Mouse (Mus musculus) layer of hippocampus, postnatal 10 days (tissue): ENCODE results near the gene Kcnh1. TPM values are rescaled to one million over a fixed set of nuclear protein-coding genes. Genes with fewer than 3 reads are reported as not detected.
A peak's percentile ranks its signal among the peaks of the same experiment; 100 is the strongest.

Source experiments
- DNase-seq, 2 experiments: peaks; one replicate each; pipeline ENCODE4 v3.0.0; 2021; ENCODE audit warnings: low spot score in 2 of 2
- total RNA-seq, 2 experiments: library from RNA; stranded (reverse); gene quantifications; 2 replicates each; pipeline ENCODE4 v1.2.3; 2021

The Kcnh1 gene
- total RNA-seq, 2 experiments from 2014 or later = 15.3 to 16.2 TPM

- DNase-seq = peak in 1 of 2 experiments; percentile 17
Measured at GRCm38 (mm10) chr1:192520836-192521435, 330.4 kb downstream of the Kcnh1 start.

DNA sequence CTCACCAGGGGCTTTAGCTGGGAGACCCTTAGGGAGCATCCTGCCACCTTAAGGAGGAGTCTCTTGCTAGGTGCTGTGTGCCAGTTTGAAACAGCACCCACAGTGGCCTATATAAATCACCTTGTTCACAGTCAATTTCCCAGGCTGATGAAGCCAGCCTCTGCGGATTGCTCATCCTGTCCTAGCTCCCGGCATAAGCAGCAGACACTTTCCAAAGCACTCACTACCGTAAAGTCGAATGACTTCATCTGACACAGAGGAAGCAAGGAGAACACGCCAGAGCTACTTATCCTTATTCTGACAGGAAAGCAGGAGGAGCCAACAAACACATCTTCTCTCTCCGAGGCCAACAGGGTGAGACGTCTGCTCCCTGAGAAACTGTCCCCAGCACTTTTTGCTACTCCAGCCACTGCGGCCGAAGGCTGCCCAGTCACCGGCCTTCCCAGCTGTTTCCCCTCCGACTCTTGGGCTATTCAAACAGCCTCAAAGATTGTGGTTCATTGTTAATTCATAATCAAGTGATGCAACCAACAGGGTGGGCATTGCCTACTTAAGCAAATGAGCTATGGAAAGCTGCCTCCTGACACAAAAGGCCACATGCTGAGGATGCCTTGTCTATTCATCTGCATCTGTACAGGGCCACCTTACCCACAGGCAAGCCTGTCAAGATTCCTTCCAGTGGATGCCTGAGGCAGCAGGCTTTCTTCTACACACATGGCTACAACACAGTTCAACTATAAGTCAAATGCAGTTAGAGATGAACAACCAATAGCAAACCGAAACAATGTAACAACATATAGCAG lies 332.0 kb downstream of the Kcnh1 start:
- DNase-seq = no peak

DNA sequence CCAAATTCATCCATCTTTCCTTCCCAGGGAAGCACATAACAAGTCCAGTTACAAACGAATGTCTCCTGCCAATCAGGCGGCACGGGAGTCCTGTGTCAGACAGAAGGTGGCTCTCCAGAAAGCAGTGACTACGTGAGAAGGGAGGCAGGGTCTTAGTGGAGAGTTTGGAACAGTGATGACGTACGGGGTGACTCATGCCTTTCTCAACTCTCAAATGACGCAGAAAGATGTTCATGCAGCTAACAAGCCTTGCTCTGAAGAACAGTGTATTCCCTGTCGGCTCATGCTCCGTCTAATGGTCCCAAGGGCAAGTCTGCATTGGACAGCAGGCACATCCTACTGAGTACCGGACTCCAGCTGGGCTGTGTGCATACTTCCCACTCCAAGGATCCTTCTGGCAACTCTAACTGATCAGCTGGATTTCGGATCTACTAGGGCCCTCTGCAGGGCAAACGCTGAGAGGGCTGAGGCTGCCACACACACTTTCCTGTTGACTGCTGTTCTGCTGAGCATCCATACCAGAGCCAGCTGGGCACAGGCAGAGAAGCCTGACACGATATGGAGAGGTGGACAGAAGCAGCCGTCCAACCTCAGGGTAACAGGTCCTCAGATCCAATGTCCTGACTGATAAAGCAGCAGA lies 335.3 kb downstream of the Kcnh1 start:
- peak in 1 of 2 experiments; percentile 28 for DNase-seq

- no peak for DNase-seq
Measured at GRCm38 (mm10) chr1:192531490-192532146, 341.0 kb downstream of the Kcnh1 start.

DNA sequence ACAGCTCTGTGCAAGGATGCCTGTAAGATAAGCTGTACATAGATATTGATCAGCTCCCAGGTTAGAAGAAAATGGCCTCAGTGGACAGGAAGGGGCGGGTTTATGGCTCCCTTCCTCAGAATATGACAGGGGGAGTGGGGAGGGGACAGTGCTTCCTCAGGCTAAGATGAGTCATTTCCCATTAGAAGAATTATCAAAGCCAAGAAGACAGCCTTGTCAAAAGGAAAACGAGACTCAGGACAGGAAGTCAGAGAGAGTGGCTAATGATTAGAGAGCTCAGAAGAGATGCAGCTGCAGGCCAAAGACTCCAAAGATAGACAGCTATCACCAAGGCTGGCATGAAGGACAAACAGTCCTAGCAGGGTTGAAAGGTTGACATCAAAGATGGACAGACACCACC lies 341.6 kb downstream of the Kcnh1 start:
- no peak for DNase-seq

- no peak for DNase-seq
Measured at GRCm38 (mm10) chr1:192533016-192533415, 342.4 kb downstream of the Kcnh1 start.

- no peak for DNase-seq
Measured at GRCm38 (mm10) chr1:192536440-192536839, 345.9 kb downstream of the Kcnh1 start.

- DNase-seq = no peak
Measured at GRCm38 (mm10) chr1:192537169-192537568, 346.6 kb downstream of the Kcnh1 start.

GRCm38 (mm10) chr1:192542093-192542492 lies 351.5 kb downstream of the Kcnh1 start:
- no peak for DNase-seq

DNA sequence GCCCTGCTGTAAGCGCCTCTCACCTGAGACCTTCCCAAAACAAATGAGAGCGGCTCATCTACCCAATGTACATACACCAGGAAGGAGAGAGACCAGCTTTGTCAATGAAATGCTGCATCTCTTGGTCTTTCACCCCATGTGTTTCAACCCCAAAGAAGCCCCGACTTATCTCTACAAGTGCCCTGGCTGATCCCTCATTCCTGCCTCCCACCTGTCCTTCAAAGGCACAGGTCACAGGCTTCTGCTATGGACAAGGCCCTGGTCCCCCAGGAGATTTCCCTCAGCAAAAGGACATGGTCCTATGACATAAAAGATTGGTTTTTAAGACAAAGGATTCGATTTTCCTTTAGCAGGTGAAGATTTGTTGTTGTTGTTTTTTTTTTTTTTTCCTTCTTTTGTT lies 353.1 kb downstream of the Kcnh1 start:
- no peak for DNase-seq

DNA sequence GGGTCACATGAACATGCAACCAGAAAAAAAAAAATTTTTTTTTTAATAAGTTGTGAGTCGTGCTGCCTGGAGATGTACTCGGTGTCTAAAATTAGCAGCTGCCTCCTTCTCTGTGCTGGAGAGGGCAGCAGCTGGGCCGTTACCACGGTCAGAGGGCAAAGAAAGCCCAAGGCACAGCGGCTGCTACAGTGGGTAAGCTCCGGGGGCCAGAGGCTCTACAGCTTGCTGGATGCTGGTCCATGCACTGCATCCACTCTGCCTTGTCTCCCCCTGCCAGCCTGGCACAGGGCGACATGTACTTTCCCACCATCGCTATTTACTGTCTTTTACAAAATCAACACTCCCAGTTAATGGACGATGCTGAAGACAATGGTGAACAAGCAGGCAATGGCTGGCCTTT lies 353.5 kb downstream of the Kcnh1 start:
- no peak for DNase-seq

DNA sequence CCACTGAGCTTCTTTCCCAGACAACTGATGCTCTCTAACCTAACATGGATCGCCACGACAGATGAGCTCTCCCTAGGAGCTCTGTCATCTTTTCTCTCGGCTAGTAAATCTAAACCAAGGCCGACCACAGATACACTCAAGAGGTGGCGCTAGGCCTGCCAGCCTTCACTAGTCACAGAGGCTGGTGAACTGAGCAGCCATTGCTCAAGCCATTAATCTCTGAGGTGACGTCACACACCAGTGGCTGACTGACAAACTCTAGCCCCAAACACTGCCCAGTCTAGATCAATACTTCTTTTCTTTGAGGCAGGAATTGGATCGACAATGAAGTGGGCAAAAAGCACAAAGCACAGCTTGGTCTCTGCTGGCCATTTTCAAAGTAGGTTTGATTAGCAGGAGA lies 354.3 kb downstream of the Kcnh1 start:
- no peak for DNase-seq

GRCm38 (mm10) chr1:192546843-192547242 lies 356.3 kb downstream of the Kcnh1 start:
- no peak for DNase-seq

GRCm38 (mm10) chr1:192550561-192550960 lies 360.0 kb downstream of the Kcnh1 start:
- no peak for DNase-seq

- no peak for DNase-seq
Measured at GRCm38 (mm10) chr1:192555516-192555915, 364.9 kb downstream of the Kcnh1 start.

GRCm38 (mm10) chr1:192557978-192558594 lies 367.5 kb downstream of the Kcnh1 start:
- peak; percentile 16 to 25 for DNase-seq

- DNase-seq = no peak
Measured at GRCm38 (mm10) chr1:192559341-192559740, 368.8 kb downstream of the Kcnh1 start.
